Mouse (Mus musculus) MEL (cell line): Measurements from ENCODE around the gene Slc24a1. TPM values are rescaled to one million over a fixed set of nuclear protein-coding genes. Genes with fewer than 3 reads are reported as not detected.
"Not testable (repeated sequence)": the region's sequence is repeated elsewhere in the genome, so short reads cannot be mapped to it uniquely, and the experiment has no call there.

Experiments used
- DNase-seq: peaks from one replicate; pipeline ENCODE4 v3.0.0; 2011; ENCODE audit warnings: low read depth, low spot score
- H3K27ac ChIP-seq: 2 replicates; pipeline ENCODE4 v1.5.1; 2012; ENCODE audit warnings: low read depth, mild to moderate bottlenecking, control low read depth, low read length, moderate library complexity; ENCODE audit not compliant: control insufficient read depth
- H3K27me3 ChIP-seq, 2 experiments: fragments of 150-350 bp in 1 of 2; sonication (generic) in 1 of 2; 2 replicates each; pipeline ENCODE4 v1.6.1; 2012; ENCODE audit warnings: low read length in 2 of 2, mild to moderate bottlenecking in 2 of 2, improper control_type of control experiment in 1 of 2, moderate library complexity in 1 of 2; ENCODE audit not compliant: insufficient read depth in 2 of 2, control insufficient read depth in 1 of 2
- H3K36me3 ChIP-seq, 2 experiments: 2 replicates each; pipeline ENCODE4 v1.6.1; 2012 to 2014; ENCODE audit warnings: low read length in 2 of 2, improper control_type of control experiment in 1 of 2, inconsistent platforms in 1 of 2, mild to moderate bottlenecking in 1 of 2; ENCODE audit not compliant: insufficient read depth in 2 of 2, control insufficient read depth in 1 of 2
- H3K4me1 ChIP-seq, 2 experiments: fragments of 150-350 bp in 1 of 2; sonication (generic) in 1 of 2; 2 replicates each; pipeline ENCODE4 v1.6.1; 2012; ENCODE audit warnings: low read length in 2 of 2, improper control_type of control experiment in 1 of 2, mild to moderate bottlenecking in 1 of 2; ENCODE audit not compliant: insufficient read depth in 2 of 2, control insufficient read depth in 1 of 2
- H3K4me3 ChIP-seq, 2 experiments: fragments of 150-350 bp in 1 of 2; sonication (generic) in 1 of 2; 2 replicates each; pipeline ENCODE4 v1.5.1; 2012; ENCODE audit warnings: low read depth in 2 of 2, low read length in 2 of 2, mild to moderate bottlenecking in 2 of 2, moderate library complexity in 2 of 2, control low read depth in 1 of 2, improper control_type of control experiment in 1 of 2; ENCODE audit not compliant: control insufficient read depth in 1 of 2, insufficient read depth in 1 of 2
- H3K79me2 ChIP-seq: 2 replicates; pipeline ENCODE4 v1.6.1; 2012; ENCODE audit warnings: mild to moderate bottlenecking, low read length, moderate library complexity; ENCODE audit not compliant: control insufficient read depth, poor library complexity, insufficient read depth
- H3K9ac ChIP-seq: 2 replicates; pipeline ENCODE4 v1.6.1; 2012; ENCODE audit warnings: low read depth, mild to moderate bottlenecking, control low read depth, low read length, moderate library complexity; ENCODE audit not compliant: control insufficient read depth, poor library complexity, severe bottlenecking
- H3K9me3 ChIP-seq: fragments of 150-350 bp; sonication (generic); replicated peaks from 2 replicates; pipeline ENCODE4 v1.6.1; 2012; ENCODE audit warnings: mild to moderate bottlenecking, low read length, improper control_type of control experiment, moderate library complexity; ENCODE audit not compliant: insufficient read depth
- CTCF ChIP-seq, 3 experiments: IDR thresholded peaks in 2 of 3; conservative IDR thresholded peaks in 1 of 3; 2 replicates each; pipeline ENCODE4 v1.5.1; 2011 to 2012; ENCODE audit warnings: low read length in 3 of 3, low read depth in 2 of 3, mild to moderate bottlenecking in 2 of 3, improper control_type of control experiment in 1 of 3, inconsistent platforms in 1 of 3, mixed read lengths in 1 of 3, moderate library complexity in 1 of 3; ENCODE audit not compliant: control insufficient read depth in 1 of 3, insufficient read depth in 1 of 3, poor library complexity in 1 of 3, severe bottlenecking in 1 of 3
- GABPA ChIP-seq: IDR thresholded peaks from 2 replicates; pipeline ENCODE4 v1.6.1; 2012; ENCODE audit warnings: low read depth, mild to moderate bottlenecking, inconsistent platforms, low read length, improper control_type of control experiment, moderate library complexity
- HCFC1 ChIP-seq: IDR thresholded peaks from 2 replicates; pipeline ENCODE4 v1.6.1; 2012; ENCODE audit warnings: low read depth, mild to moderate bottlenecking, inconsistent platforms, low read length, improper control_type of control experiment, moderate library complexity
- MAFK ChIP-seq: IDR thresholded peaks from 2 replicates; pipeline ENCODE4 v1.6.1; 2011; ENCODE audit warnings: low read depth, mild to moderate bottlenecking, low read length, improper control_type of control experiment, borderline replicate concordance
- MAX ChIP-seq: IDR thresholded peaks from 2 replicates; pipeline ENCODE4 v1.6.1; 2011; ENCODE audit warnings: low read length, improper control_type of control experiment
- NELFE ChIP-seq: IDR thresholded peaks from 2 replicates; pipeline ENCODE4 v1.6.1; 2011; ENCODE audit warnings: low read depth, low read length, improper control_type of control experiment
- POLR2A ChIP-seq, 2 experiments: IDR thresholded peaks; 2 replicates each; pipeline ENCODE4 v1.6.1; 2011 to 2012; ENCODE audit warnings: low read length in 2 of 2, mild to moderate bottlenecking in 2 of 2, control low read depth in 1 of 2, improper control_type of control experiment in 1 of 2, low read depth in 1 of 2, moderate library complexity in 1 of 2; ENCODE audit not compliant: control insufficient read depth in 1 of 2, insufficient read depth in 1 of 2, poor library complexity in 1 of 2
- POLR2AphosphoS2 ChIP-seq: IDR thresholded peaks from 2 replicates; pipeline ENCODE4 v1.6.1; 2011; ENCODE audit warnings: low read length, improper control_type of control experiment
- POLR2AphosphoS5 ChIP-seq: IDR thresholded peaks from 2 replicates; pipeline ENCODE4 v1.6.1; 2012; ENCODE audit warnings: low read depth, borderline replicate concordance, mild to moderate bottlenecking, inconsistent platforms, low read length, moderate library complexity, mixed read lengths
- RAD21 ChIP-seq: IDR thresholded peaks from 2 replicates; pipeline ENCODE4 v1.6.1; 2011; ENCODE audit warnings: mild to moderate bottlenecking, low read depth, low read length, improper control_type of control experiment
- SMC3 ChIP-seq: IDR thresholded peaks from 2 replicates; pipeline ENCODE4 v1.6.1; 2011; ENCODE audit warnings: low read depth, low read length, improper control_type of control experiment
- TAL1 ChIP-seq: IDR thresholded peaks from 2 replicates; pipeline ENCODE4 v1.6.1; 2012; ENCODE audit warnings: mild to moderate bottlenecking, inconsistent platforms, low read length, moderate library complexity, mixed read lengths
- TCF12 ChIP-seq: IDR thresholded peaks from 2 replicates; pipeline ENCODE4 v1.6.1; 2014; ENCODE audit warnings: low read depth, mild to moderate bottlenecking, inconsistent platforms, low read length, improper control_type of control experiment, moderate library complexity
- UBTF ChIP-seq: IDR thresholded peaks from 2 replicates; pipeline ENCODE4 v1.6.1; 2012; ENCODE audit warnings: low read depth, mild to moderate bottlenecking, inconsistent platforms, low read length, improper control_type of control experiment, moderate library complexity, borderline replicate concordance; ENCODE audit not compliant: insufficient read depth
- USF2 ChIP-seq, 2 experiments: IDR thresholded peaks; 2 replicates each; pipeline ENCODE4 v1.6.1; 2011 to 2012; ENCODE audit warnings: improper control_type of control experiment in 2 of 2, low read length in 2 of 2, borderline replicate concordance in 1 of 2, inconsistent platforms in 1 of 2, low read depth in 1 of 2, mild to moderate bottlenecking in 1 of 2; ENCODE audit not compliant: insufficient read depth in 1 of 2
- ZNF384 ChIP-seq: IDR thresholded peaks from 2 replicates; pipeline ENCODE4 v1.6.1; 2012; ENCODE audit warnings: low read depth, mild to moderate bottlenecking, inconsistent platforms, low read length, improper control_type of control experiment
- polyA plus RNA-seq, 2 experiments: library from polyadenylated mRNA; stranded (reverse) in 1 of 2; unstranded in 1 of 2; fragments of >175 nt in 1 of 2; fragments of >200 nt in 1 of 2; gene quantifications; 2 replicates each; pipeline versions ENCODE4 v1.2.1 to v1.2.4; 2012; ENCODE audit warnings: low replicate concordance in 2 of 2, low read depth in 1 of 2; ENCODE audit not compliant: insufficient read length in 2 of 2, insufficient read depth in 1 of 2, missing spikeins in 1 of 2
- total RNA-seq: library from RNA; depleted of rRNA; stranded (reverse); fragments of 300-350 nt; gene quantifications from 2 replicates; pipeline ENCODE4 v1.2.3, GENCODE M21; 2012; rRNA removed

Slc24a1 gene
- total RNA-seq (not detected in 2 replicates), polyA plus RNA-seq (under 1 TPM in 1 of 2 experiments, not detected in 1; 0.07 TPM)

GRCm38 (mm10) chr9:64951161-64951657 lies at the start of gene Slc24a1:
Gene Slc24a1 (minus strand): TSS chr9:64951607.
- no peak for DNase-seq
- peaks cover 0 to 2% of the 10 kb centered on the region in 2 experiments; a peak in 1 of 4 replicates for H3K27me3 ChIP-seq

GRCm38 (mm10) chr9:64995464-64995863 lies 44.1 kb upstream of the Slc24a1 start:
- TF ChIP-seq SMC3 (peak; percentile 29; the same call in 1 of the 2 replicates), CTCF (IDR thresholded peaks at IDR 0.05 in 2 of 3, conservative IDR thresholded peaks at IDR 0.05 in 1 of 3; ENCODE audit: control insufficient read depth in 1 of 3, insufficient read depth in 1 of 3, low read depth in 2 of 3, low read length in 3 of 3, poor library complexity in 1 of 3, severe bottlenecking in 1 of 3) (peak in 2 of 3 experiments; percentile 12 to 37; a peak in 4 of 6 replicates), RAD21 (peak; percentile 19)
- not testable (repeated sequence) for DNase-seq

More at GRCm38 (mm10) chr9:64951161-64951657, at the start of gene Slc24a1:
- Histone ChIP-seq H3K9me3 (no peaks in the 10 kb centered on the region), H3K79me2 (no peaks in the 10 kb centered on the region), H3K36me3 (no peaks in the 10 kb centered on the region), H3K27ac (no peak within 1 kb of the TSS), H3K9ac (no peak within 1 kb of the TSS), H3K4me1 (peaks cover 0 to 6% of the 10 kb centered on the region in 2 experiments; a peak in 1 of 4 replicates), H3K4me3 (no peak within 1 kb of the TSS)
- TF ChIP-seq POLR2AphosphoS5 = no peak
- TF ChIP-seq ZNF384 = no peak
- no peak for TF ChIP-seq TAL1
- no peak for TF ChIP-seq MAFK
- no peak for TF ChIP-seq TCF12
- no peak for TF ChIP-seq SMC3
- TF ChIP-seq MAX = no peak

GRCm38 (mm10) chr9:64990291-64990690 lies 38.9 kb upstream of the Slc24a1 start:
- Histone ChIP-seq H3K36me3 (peaks cover 0 to 11% of the 10 kb centered on the region in 2 experiments; a peak in 3 of 4 replicates), H3K27ac (no peak overlapping the region)
- TF ChIP-seq UBTF = no peak
- TF ChIP-seq USF2 (IDR thresholded peaks at IDR 0.05; ENCODE audit: borderline replicate concordance in 1 of 2, insufficient read depth in 1 of 2, low read depth in 1 of 2, low read length in 2 of 2) = no peak
- TF ChIP-seq GABPA = no peak
- TF ChIP-seq TAL1 = no peak
- no peak for TF ChIP-seq HCFC1
- no peak for TF ChIP-seq POLR2A (IDR thresholded peaks at IDR 0.05; ENCODE audit: control insufficient read depth in 1 of 2, insufficient read depth in 1 of 2, low read depth in 1 of 2, low read length in 2 of 2, poor library complexity in 1 of 2)
- no peak for TF ChIP-seq POLR2AphosphoS2
- no peak for TF ChIP-seq NELFE
- TF ChIP-seq CTCF (IDR thresholded peaks at IDR 0.05 in 2 of 3, conservative IDR thresholded peaks at IDR 0.05 in 1 of 3; ENCODE audit: control insufficient read depth in 1 of 3, insufficient read depth in 1 of 3, low read depth in 2 of 3, low read length in 3 of 3, poor library complexity in 1 of 3, severe bottlenecking in 1 of 3) = no peak
- TF ChIP-seq MAX = no peak

More at GRCm38 (mm10) chr9:64995464-64995863, 44.1 kb upstream of the Slc24a1 start:
- H3K79me2 ChIP-seq, H3K27me3 ChIP-seq, H3K4me1 ChIP-seq, H3K27ac ChIP-seq, H3K4me3 ChIP-seq, H3K9me3 ChIP-seq, H3K9ac ChIP-seq: not testable (repeated sequence)
- H3K36me3 ChIP-seq = peaks cover 0 to 17% of the 10 kb centered on the region in 2 experiments; a peak in 2 of 4 replicates

More at GRCm38 (mm10) chr9:64990291-64990690, 38.9 kb upstream of the Slc24a1 start:
- no peak overlapping the region for H3K4me3 ChIP-seq
- H3K4me1 ChIP-seq = no peaks in the 10 kb centered on the region
- H3K27me3 ChIP-seq = no peaks in the 10 kb centered on the region
- no peak overlapping the region for H3K9ac ChIP-seq
- H3K9me3 ChIP-seq = no peaks in the 10 kb centered on the region
- no peak for DNase-seq
- no peaks in the 10 kb centered on the region for H3K79me2 ChIP-seq
